Mouse (Mus musculus): ENCODE data around the gene Mmrn2.

DNA sequence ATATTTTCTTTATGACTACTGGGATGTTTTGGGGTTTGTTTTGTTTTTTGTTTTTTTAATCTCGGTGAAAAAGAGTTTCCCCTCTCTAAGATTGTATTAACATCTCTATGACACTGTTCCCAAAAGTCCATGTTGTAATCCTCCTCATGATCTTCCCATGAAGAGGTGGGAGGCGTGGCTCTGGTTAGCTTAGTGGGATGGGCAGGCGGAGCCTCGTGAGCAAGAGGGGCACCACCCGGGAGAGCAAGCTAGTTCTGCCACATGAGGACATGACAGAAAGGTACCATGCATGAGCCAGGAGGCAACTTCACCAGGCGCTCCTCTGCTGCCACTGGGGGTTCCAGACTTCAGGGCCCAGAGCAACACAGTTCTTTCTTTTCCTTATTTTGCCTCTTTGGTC is 22.7 kb upstream of the Mmrn2 start:
- no peak for TF ChIP-seq CTCF (IDR thresholded peaks at IDR 0.05; ENCODE audit: insufficient read depth, low read depth, low read length)
- TF ChIP-seq POLR2A (IDR thresholded peaks at IDR 0.05; ENCODE audit: insufficient read depth, low read depth, low read length): no peak

All from olfactory bulb, adult 2 months (tissue).